ENCODE assay signal across 25 mouse cellular contexts in the genomic region with DNA sequence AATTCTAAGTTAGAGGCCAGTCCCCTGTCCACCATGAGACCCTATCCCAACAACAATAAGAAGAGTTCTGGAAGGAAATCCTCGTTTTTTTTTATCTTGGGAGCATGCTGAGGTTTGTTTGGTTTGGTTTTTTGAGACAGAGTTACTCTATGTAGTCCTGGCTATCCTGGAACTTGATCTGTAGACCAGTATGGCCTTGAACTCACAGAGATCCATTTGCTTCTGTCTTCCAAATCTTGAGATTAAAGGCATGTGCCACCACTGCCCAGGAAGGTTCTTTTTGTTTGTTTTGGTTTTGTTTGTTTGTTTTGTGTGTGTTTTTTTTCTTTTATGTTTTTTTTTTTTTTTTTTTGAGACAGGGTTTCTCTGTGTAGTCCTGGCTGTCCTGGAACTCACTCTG.
"Had no signal": no experiment of that assay in that cellular context is flagged by ENCODE, and none has a peak within 500 bp of the region (broad histone marks: within the 10 kb centered on the region; RNA-seq: fewer than 3 reads in every experiment).

No protein-coding gene starts in this region.

- H3K4me3 ChIP-seq: heart, adult 2 months; heart, embryonic 10.5 days; heart, embryonic 12.5 days; hindbrain, embryonic 10.5 days; hindbrain, embryonic 12.5 days; layer of hippocampus, adult 2 months; left cerebral cortex, adult 2 months; limb, embryonic 10.5 days; limb, embryonic 12.5 days; liver, embryonic 13.5 days had no signal

- H3K27ac ChIP-seq: heart, adult 2 months; heart, embryonic 10.5 days; hindbrain, embryonic 10.5 days; hindbrain, embryonic 12.5 days; hindbrain, embryonic 14.5 days; layer of hippocampus, adult 2 months; left cerebral cortex, adult 2 months; limb, embryonic 10.5 days; limb, embryonic 12.5 days; liver, embryonic 13.5 days had no signal

- ATAC-seq: forebrain, postnatal 0 days; hindbrain, embryonic 16.5 days; inflammation-experienced regulatory T-cells, adult 6 months had no signal

- DNase-seq: forebrain, postnatal 0 days; gastrocnemius, postnatal 14 days; gastrocnemius, postnatal 36 days; heart, adult 11 months; heart, adult 2 months; heart, postnatal 10 days; heart, postnatal 4 days; kidney, adult 18-20 months; kidney, adult 9 months; kidney, postnatal 10 days; kidney, postnatal 25 days; kidney, postnatal 4 days; liver, embryonic 13.5 days had no signal

- H3K9me3 ChIP-seq: heart, embryonic 10.5 days; heart, embryonic 12.5 days; hindbrain, embryonic 10.5 days; hindbrain, embryonic 12.5 days; limb, embryonic 10.5 days; limb, embryonic 12.5 days; liver, embryonic 13.5 days had no signal

- H3K4me2 ChIP-seq: heart, embryonic 12.5 days; hindbrain, embryonic 12.5 days; hindbrain, embryonic 14.5 days; limb, embryonic 12.5 days; liver, embryonic 11.5 days; liver, embryonic 13.5 days had no signal

- H3K4me1 ChIP-seq: hindbrain, embryonic 10.5 days; hindbrain, embryonic 12.5 days; limb, embryonic 10.5 days; limb, embryonic 12.5 days had no signal

- H3K27me3 ChIP-seq: heart, embryonic 12.5 days; hindbrain, embryonic 12.5 days; limb, embryonic 12.5 days; liver, embryonic 13.5 days had no signal

- H3K9ac ChIP-seq: forebrain, postnatal 0 days; heart, embryonic 12.5 days; hindbrain, embryonic 12.5 days; hindbrain, embryonic 14.5 days; limb, embryonic 12.5 days; liver, embryonic 13.5 days had no signal

- H3K36me3 ChIP-seq: heart, embryonic 10.5 days; limb, embryonic 12.5 days had no signal
